Mouse (Mus musculus): ENCODE measurements around the gene Gm21985. TPM values are rescaled to one million over a fixed set of nuclear protein-coding genes. Genes with fewer than 3 reads are reported as not detected.

Gm21985 gene
- polyA plus RNA-seq (2012) = not detected in 2 replicates

- no peak for TF ChIP-seq GATA1 (IDR thresholded peaks at IDR 0.05; ENCODE audit: low read length)
Observed at GRCm38 (mm10) chr2:112266242-112266592, at the start of gene Gm21985. Gene Gm21985, plus strand, starts transcription at chr2:112266314.

DNA sequence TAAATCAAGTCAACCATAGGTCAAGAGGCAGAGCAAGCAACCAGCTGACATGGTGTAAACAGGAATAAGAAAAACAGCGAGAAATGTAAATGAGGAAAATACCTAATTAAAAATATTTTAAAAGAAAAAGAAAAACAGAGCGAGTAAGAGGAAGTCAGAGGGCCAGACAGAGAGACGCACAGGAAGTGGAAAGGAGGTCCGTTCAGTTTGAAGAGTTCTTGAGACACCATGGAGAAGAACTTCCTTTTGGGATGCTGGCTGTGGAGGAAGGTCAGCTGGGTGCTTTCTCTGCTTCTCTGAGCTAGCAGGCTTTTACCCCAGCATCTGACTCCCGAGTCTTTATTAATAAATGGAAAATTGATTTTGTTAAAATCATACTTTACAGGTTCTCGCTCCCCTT is 48.5 kb upstream of the Gm21985 start:
- no peak for TF ChIP-seq GATA1 (IDR thresholded peaks at IDR 0.05; ENCODE audit: low read length)

GRCm38 (mm10) chr2:112220880-112221279 is 45.2 kb upstream of the Gm21985 start:
- TF ChIP-seq GATA1 (IDR thresholded peaks at IDR 0.05; ENCODE audit: low read length) = no peak

- TF ChIP-seq GATA1 (IDR thresholded peaks at IDR 0.05; ENCODE audit: low read length) = no peak
Observed at GRCm38 (mm10) chr2:112222607-112223006, 43.5 kb upstream of the Gm21985 start.

DNA sequence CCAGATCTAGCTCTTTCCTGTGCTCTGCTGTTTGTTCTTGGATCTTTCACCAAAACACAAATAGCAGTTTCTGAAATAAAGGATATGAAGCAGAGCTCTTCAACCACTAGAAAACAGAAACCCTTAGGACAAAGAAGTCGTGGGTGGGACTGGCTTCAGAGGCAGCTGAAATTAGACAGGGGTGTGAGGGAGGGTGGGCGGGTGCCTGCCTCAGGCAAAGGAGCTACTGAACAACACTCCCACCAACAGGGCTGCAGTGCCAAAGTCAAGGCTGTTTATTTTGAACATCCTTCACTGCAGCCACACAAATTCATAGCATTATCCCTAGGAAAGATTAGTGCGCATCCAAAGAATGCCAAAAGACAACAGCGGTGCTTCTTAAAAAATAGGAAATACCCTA is 41.8 kb upstream of the Gm21985 start:
- no peak for TF ChIP-seq GATA1 (IDR thresholded peaks at IDR 0.05; ENCODE audit: low read length)

DNA sequence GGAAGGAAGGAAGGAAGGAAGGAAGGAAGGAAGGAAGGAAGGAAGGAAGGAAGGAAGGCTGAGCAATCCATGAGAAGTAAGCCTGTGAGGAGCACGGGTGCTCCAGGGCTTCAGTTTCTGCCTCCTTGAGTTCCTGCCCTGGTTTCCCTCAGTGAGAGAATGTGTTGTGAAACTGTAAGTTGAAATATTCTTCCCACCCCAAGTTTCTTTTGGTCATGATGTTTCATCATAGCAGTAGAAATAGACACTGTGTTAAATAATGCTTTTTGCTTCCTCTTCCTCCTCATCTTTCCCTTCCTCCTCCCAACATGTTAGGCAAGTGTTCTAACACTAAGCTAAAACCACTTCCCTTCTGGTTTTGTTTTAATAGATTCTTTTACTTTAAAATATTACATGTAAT is 33.5 kb upstream of the Gm21985 start:
- TF ChIP-seq GATA1 (IDR thresholded peaks at IDR 0.05; ENCODE audit: low read length) = no peak

DNA sequence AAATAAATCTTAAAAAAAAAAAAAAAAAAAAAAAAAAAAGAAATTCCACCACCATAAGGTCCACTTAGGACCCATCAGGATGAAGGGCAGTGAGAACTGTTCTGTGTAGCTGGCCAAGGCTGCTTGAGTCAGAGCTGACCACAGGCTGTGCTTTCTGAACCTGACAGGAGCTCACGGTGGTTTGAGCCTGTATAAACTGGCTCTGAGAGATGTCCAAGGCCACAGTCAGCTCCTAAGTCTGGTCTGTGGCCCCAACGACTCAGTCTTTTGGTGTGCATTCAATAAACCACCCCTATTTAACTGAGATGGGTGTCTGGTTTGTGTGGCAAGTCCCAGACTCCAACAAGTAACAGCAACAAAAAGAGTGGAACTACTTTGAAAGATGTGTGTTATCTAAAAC is 29.5 kb upstream of the Gm21985 start:
- TF ChIP-seq GATA1 (IDR thresholded peaks at IDR 0.05; ENCODE audit: low read length) = no peak

DNA sequence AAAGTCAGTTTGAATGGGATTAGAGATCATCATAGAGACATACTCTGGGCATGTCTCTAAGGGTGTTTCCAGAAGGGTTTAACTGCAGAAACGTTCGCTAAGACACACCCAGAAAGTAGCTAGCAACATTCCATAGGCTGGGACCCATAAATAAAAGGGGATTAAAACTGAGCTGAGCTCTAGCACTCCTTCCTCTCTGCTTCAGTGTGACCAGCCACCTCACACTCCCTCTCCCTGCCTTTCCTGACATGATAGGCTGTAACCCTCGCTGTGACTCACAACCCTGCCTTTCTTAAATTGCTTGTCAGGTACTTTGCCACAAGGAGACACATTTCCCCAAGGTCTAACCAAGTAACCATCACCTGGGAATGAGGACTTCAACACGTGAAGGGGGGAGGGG is 28.1 kb upstream of the Gm21985 start:
- no peak for TF ChIP-seq GATA1 (IDR thresholded peaks at IDR 0.05; ENCODE audit: low read length)

DNA sequence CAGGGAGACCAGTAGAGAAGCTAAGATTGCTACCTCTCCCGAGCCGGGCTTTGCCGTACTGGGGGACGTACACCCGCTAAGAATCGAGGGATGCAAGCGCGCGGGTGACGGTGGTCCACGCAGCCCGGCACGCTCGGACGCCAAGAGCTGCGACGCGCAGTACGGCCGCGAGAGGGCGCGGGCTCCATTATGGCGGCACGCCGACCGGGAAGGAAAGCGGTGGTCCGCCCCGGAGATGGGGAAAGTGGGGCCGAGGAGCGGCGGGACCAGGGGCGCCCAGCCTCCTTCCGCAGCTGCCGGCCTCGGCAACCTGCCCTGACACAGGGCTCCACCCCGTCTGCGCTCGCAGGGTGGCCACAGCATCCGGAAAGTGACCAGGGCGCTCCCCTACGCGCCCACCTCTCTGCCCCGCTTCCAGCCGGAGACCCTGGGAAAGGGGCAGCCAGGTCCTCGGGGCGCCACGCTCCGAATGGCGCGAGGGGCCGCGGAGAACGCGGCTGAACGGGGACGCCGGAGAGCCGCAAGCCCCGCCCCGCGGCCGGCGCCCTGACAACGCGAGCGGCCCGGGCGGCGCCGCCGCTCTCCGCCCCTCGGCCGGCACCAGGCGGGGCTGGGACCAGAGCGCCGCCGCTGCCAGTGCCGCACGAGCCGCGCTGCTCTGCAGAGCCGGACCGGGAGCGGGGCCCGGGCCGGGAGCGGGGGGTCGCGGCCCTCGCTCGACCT is 26.7 kb upstream of the Gm21985 start, which contains the start of gene Lpcat4:
Lpcat4 (plus strand) TSS at position 257 of the 723 bp plus-strand sequence.
- no peak for TF ChIP-seq GATA1 (IDR thresholded peaks at IDR 0.05; ENCODE audit: low read length)

DNA sequence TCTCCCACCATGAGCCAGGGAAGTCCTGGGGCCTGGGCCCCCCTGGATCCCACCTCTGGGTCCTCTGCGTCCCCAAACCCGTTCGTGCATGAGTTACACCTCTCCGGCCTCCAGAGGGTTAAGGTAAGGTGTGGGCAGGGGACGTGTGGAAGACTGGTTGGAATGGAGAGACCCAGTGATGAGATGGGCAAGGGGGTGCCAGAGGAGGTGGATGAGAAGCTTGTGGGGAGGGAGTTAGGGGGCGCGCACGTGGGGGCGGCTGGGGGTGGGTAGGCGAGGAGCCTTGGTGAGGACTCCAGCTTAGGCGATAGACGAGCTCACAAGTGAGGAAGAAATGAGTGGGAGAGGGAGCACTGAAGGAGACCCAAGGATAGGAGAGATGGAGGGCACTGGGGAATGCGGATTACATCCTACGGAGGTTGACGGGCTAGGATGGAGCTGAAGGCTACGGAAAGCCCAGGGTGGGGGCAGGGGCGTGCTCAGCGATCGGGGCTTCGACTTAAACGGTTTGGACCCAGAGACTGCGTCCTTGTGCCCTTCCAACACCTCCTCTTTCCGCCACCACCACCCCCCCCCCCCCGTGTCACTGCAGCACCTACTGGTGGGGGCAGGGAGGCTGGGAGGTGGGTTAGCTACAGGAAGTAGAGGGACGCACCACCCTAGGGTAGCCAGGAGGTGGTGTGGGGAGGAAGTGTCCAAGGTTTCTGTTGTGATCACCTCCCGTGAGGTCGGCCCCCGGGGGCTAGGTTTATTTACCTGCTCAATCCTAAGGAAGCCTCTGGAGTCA is 26.0 kb upstream of the Gm21985 start:
- TF ChIP-seq GATA1 (IDR thresholded peaks at IDR 0.05; ENCODE audit: low read length) = no peak

DNA sequence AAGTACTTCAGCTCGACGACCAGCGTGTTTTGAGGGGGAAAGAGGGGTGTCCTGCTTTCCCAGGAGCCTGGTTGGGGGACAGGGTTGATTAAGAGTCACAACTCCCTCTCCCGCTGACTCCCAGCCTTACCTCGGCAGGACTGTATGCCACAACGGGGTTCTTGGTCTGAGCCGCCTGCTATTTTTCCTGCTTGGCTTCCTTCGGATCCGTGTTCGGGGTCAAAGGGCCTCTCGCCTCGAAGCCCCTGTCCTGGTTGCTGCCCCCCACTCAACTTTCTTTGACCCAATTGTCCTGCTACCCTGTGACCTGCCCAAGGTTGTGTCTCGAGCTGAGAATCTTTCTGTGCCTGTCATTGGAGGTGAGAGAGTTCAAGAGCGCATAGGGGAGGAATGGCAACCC is 24.3 kb upstream of the Gm21985 start:
- TF ChIP-seq GATA1 (IDR thresholded peaks at IDR 0.05; ENCODE audit: low read length) = no peak

DNA sequence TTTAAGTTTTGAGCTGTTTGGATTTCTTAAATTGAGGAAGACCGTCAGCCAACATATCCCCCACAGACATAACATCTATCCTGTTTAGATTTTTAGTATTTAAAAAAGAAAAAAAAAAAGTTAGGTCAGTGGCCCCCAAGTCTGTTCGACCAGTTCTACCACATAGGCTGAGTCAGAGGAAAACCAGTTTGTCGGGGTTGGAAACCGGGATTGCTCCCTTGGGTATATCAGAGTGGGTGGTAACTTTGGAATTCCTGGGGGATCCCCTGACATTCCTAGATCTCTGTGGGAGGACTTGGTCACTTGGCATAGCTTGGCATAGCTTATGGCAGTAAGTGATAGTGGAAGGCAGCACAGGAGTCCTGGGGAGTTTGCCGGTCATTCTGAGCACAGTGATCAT is 20.8 kb upstream of the Gm21985 start:
- TF ChIP-seq GATA1 (IDR thresholded peaks at IDR 0.05; ENCODE audit: low read length) = no peak

GRCm38 (mm10) chr2:112246193-112246592 is 19.9 kb upstream of the Gm21985 start:
- TF ChIP-seq GATA1 (IDR thresholded peaks at IDR 0.05; ENCODE audit: low read length) = no peak

DNA sequence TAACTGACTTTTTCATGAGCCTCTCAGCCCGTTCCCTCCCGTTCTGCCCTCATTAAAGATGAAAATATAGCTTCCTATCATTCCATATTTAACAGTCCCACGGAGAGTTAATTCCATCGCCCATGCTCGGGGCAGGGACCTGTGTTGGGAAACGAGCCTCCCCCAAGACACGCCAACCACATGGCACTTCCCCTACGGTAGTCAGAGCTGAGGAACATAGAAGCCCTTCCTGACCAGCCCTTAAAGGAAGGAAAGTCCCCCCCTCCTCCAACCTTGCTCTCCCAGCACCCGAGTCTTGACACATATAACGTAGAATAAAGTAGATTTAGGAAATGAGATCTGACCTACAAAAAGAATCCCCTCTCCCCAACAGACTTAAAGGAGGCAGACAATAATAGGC is 18.8 kb upstream of the Gm21985 start:
- no peak for TF ChIP-seq GATA1 (IDR thresholded peaks at IDR 0.05; ENCODE audit: low read length)

DNA sequence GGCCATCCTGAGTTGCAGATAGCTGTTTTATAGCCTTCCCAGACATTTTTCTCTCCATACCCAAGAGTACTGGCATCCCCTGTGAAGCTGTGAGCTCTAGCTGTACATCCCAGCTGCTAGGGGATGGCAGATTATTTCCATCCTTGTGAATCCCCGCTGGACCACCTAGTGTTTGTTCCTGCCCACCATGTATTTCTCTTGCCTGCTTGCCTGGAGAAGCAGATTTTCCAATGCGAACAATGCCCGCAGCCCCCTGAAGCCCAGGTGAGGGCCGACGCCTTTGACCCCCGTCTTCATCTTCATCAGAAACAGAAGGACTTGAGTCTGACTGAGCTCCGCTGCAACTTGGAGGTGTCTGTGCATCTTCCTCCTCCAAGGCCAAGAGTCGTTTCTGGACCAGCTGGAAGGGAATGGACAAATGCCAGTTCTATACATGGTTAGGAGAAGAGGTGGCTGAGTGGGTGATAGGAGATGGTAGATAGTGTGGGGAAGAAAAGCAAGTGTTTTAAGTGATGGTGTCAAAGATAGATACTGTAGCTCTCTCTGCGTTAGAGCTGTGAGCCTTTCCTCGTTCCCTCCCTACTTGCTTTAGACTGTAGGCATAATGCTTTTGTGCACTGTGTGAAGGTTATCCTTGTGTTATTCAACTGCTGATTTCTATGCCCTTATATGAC is 16.2 kb upstream of the Gm21985 start:
- TF ChIP-seq GATA1 (IDR thresholded peaks at IDR 0.05; ENCODE audit: low read length) = no peak

Measured in G1E-ER4 (cell line).